9 mouse cellular contexts compared by ENCODE assay signal in the genomic region with DNA sequence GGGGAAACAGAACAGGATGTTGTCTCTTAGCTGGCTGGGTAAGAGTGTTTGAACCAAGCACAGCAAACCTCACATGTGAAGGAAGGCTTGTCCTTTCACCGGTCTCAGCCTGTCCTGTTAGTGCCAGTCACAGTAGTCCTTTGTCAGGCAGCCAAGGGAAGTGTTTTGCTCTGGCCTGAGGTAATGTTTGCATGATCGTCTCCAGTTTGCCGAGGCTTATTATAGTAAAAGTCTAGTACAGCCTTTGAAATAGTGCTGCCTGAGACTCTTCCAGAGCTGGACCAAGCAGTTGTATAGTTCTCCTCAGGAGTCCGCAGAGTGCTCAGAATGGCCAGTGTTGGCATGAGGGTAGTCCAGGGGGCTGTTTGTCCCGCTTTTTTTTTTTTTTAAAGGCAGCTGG. TPM values are rescaled to one million over a fixed set of nuclear protein-coding genes. Genes with fewer than 3 reads are reported as not detected.
DNase-seq lines count a peak whose midpoint lies in the region; ATAC-seq and TF ChIP-seq lines count a peak whose summit lies in the region.
"Had no signal": no experiment of that assay in that cellular context is flagged by ENCODE, and none has a peak within 500 bp of the region (broad histone marks: within the 10 kb centered on the region; RNA-seq: fewer than 3 reads in every experiment).

No protein-coding gene starts in this region.

- no peak overlapping the region for H3K4me2 ChIP-seq in lung, embryonic 14.5 days
- H3K4me2 ChIP-seq: embryonic facial prominence, embryonic 12.5 days had no signal

- no peaks in the 10 kb centered on the region for H3K79me2 ChIP-seq in MEL (ENCODE audit: control insufficient read depth, insufficient read depth, low read length, poor library complexity)

- no peak for TF ChIP-seq POLR2A in MEL (IDR thresholded peaks at IDR 0.05; ENCODE audit: control insufficient read depth in 1 of 2, insufficient read depth in 1 of 2, low read depth in 1 of 2, low read length in 2 of 2, poor library complexity in 1 of 2)
- TF ChIP-seq POLR2A in cortical plate, adult 2 months (IDR thresholded peaks at IDR 0.05; ENCODE audit: extremely low read depth, insufficient read depth, low read length) = no peak

- no peak overlapping the region for H3K27ac ChIP-seq in heart, embryonic 10.5 days
- H3K27ac ChIP-seq in MEL (ENCODE audit: control insufficient read depth, low read depth, low read length) = no peak overlapping the region
- peak overlapping the region; percentile 66 for H3K27ac ChIP-seq in cortical plate, adult 2 months (ENCODE audit: insufficient read depth, low read length)
- H3K27ac ChIP-seq in lung, embryonic 14.5 days (ENCODE audit: low read depth) = peak overlapping the region; percentile 67
- H3K27ac ChIP-seq: embryonic facial prominence, embryonic 12.5 days had no signal

- H3K9me3 ChIP-seq in heart, embryonic 10.5 days = no peaks in the 10 kb centered on the region
- no peaks in the 10 kb centered on the region for H3K9me3 ChIP-seq in MEL (replicated peaks; ENCODE audit: insufficient read depth, low read length)
- no peaks in the 10 kb centered on the region for H3K9me3 ChIP-seq in lung, embryonic 14.5 days (ENCODE audit: low read depth, low read length)
- H3K9me3 ChIP-seq: embryonic facial prominence, embryonic 12.5 days had no signal

- 74% methylated on average over 5 of the region's 5 CpGs for WGBS in heart, embryonic 10.5 days
- WGBS in lung, embryonic 14.5 days = 46% methylated on average over 5 of the region's 5 CpGs

- H3K4me1 ChIP-seq in heart, embryonic 10.5 days = peaks cover 9% of the 10 kb centered on the region; the same call in 1 of the 2 replicates
- H3K4me1 ChIP-seq in MEL (ENCODE audit: control insufficient read depth in 1 of 2, insufficient read depth in 2 of 2, low read length in 2 of 2) = peaks cover 9 to 17% of the 10 kb centered on the region in 2 experiments
- peaks cover 10% of the 10 kb centered on the region for H3K4me1 ChIP-seq in cortical plate, adult 2 months (ENCODE audit: control insufficient read depth, insufficient read depth, low read length)
- H3K4me1 ChIP-seq in lung, embryonic 14.5 days (ENCODE audit: insufficient read depth) = no peaks in the 10 kb centered on the region

- no peak for TF ChIP-seq RAD21 in MEL (IDR thresholded peaks at IDR 0.05; ENCODE audit: low read depth, low read length)

- no peak for TF ChIP-seq CTCF in MEL (IDR thresholded peaks at IDR 0.05 in 2 of 3, conservative IDR thresholded peaks at IDR 0.05 in 1 of 3; ENCODE audit: control insufficient read depth in 1 of 3, insufficient read depth in 1 of 3, low read depth in 2 of 3, low read length in 3 of 3, poor library complexity in 1 of 3, severe bottlenecking in 1 of 3)
- TF ChIP-seq CTCF in cortical plate, adult 2 months (IDR thresholded peaks at IDR 0.05; ENCODE audit: extremely low read depth, insufficient read depth, low read length) = no peak
- TF ChIP-seq CTCF in lung, embryonic 14.5 days (IDR thresholded peaks at IDR 0.05; ENCODE audit: low read depth) = no peak

- H3K27me3 ChIP-seq in heart, embryonic 10.5 days (ENCODE audit: insufficient read depth, poor library complexity, severe bottlenecking) = no peaks in the 10 kb centered on the region
- no peaks in the 10 kb centered on the region for H3K27me3 ChIP-seq in MEL (ENCODE audit: control insufficient read depth in 1 of 2, insufficient read depth in 2 of 2, low read length in 2 of 2)
- no peaks in the 10 kb centered on the region for H3K27me3 ChIP-seq in lung, embryonic 14.5 days (ENCODE audit: insufficient read depth, low read length)
- H3K27me3 ChIP-seq: embryonic facial prominence, embryonic 12.5 days had no signal

- peak; percentile 56; the same call in 1 of the 2 replicates for ATAC-seq in lung, embryonic 14.5 days (ENCODE audit: insufficient read depth)
- ATAC-seq in granulocyte monocyte progenitor cell, adult 5-6 weeks (replicated peaks; ENCODE audit: poor library complexity, severe bottlenecking) = no peak

- peak; percentile 98 for DNase-seq in heart, adult 11 months
- DNase-seq in heart, embryonic 10.5 days (ENCODE audit: low spot score) = no peak
- no peak for DNase-seq in MEL (ENCODE audit: low read depth, low spot score)
- DNase-seq in heart, postnatal 10 days = peak; percentile 80
- DNase-seq in lung, embryonic 14.5 days = peak; percentile 67
- no peak for DNase-seq in embryo, embryonic 10 days (ENCODE audit: low spot score)

- intact Hi-C loops in heart, postnatal 10 days (cut with DNase I) = no loop called here

- H3K36me3 ChIP-seq in heart, embryonic 10.5 days = peaks cover 14% of the 10 kb centered on the region
- peaks cover 17 to 26% of the 10 kb centered on the region in 2 experiments for H3K36me3 ChIP-seq in MEL (ENCODE audit: control insufficient read depth in 1 of 2, insufficient read depth in 2 of 2, low read length in 2 of 2)
- peaks cover 5% of the 10 kb centered on the region; the same call in 1 of the 2 replicates for H3K36me3 ChIP-seq in lung, embryonic 14.5 days (ENCODE audit: insufficient read depth)
- H3K36me3 ChIP-seq: embryonic facial prominence, embryonic 12.5 days had no signal

- H3K4me3 ChIP-seq in heart, embryonic 10.5 days = no peak overlapping the region
- H3K4me3 ChIP-seq in MEL (ENCODE audit: control insufficient read depth in 1 of 2, insufficient read depth in 1 of 2, low read depth in 2 of 2, low read length in 2 of 2) = no peak overlapping the region
- H3K4me3 ChIP-seq in cortical plate, adult 2 months (ENCODE audit: insufficient read depth, low read length) = no peak overlapping the region
- H3K4me3 ChIP-seq in lung, embryonic 14.5 days (ENCODE audit: low read depth, low read length) = no peak overlapping the region
- H3K4me3 ChIP-seq: embryonic facial prominence, embryonic 12.5 days had no signal

- no peak overlapping the region for H3K9ac ChIP-seq in MEL (ENCODE audit: control insufficient read depth, low read depth, low read length, poor library complexity, severe bottlenecking)
- H3K9ac ChIP-seq in lung, embryonic 14.5 days = no peak overlapping the region; the same call in none of the 2 replicates
- H3K9ac ChIP-seq: embryonic facial prominence, embryonic 12.5 days had no signal

- no peak for TF ChIP-seq EP300 in MEL (IDR thresholded peaks at IDR 0.05; ENCODE audit: low read depth in 1 of 2, low read length in 2 of 2)

TF ChIP-seq in MEL, 35 proteins besides CTCF, POLR2A, EP300 and RAD21:
- no peak for TF ChIP-seq GABPA (IDR thresholded peaks at IDR 0.05; ENCODE audit: low read depth, low read length)
- TF ChIP-seq ZKSCAN1 (IDR thresholded peaks at IDR 0.05; ENCODE audit: low read depth, low read length) = 0 out of 2 replicates have a peak, but pooled peaks have one; percentile 49

RNA-seq across cellular contexts. Expression of a gene that starts 13.9 kb away (rescaled TPM):
- 7.8 and 8.1 TPM in 2 replicates for polyA plus RNA-seq in heart, embryonic 10.5 days (2016; fragmentation: Nextera tagmentation; extraction: Ambion mirVana)
- 26.4 and 32.8 TPM in 2 replicates for total RNA-seq in MEL (2012; rRNA removed)
- polyA plus RNA-seq in MEL (2012; ENCODE audit: insufficient read depth in 1 of 2, insufficient read length in 2 of 2, low read depth in 1 of 2, low replicate concordance in 2 of 2, missing spikeins in 1 of 2) = 10 to 100 TPM; 30.2 to 78.6 TPM
- polyA plus RNA-seq in cortical plate, adult 2 months (2012; rRNA removed) = 18.4 and 19.2 TPM in 2 replicates
- total RNA-seq in heart, postnatal 10 days (2021) = 10 to 100 TPM; 16.9 to 17.6 TPM
- polyA plus RNA-seq in lung, embryonic 14.5 days (2014; fragmentation: Nextera tagmentation; extraction: Ambion mirVana) = 10.9 and 11.6 TPM in 2 replicates
- total RNA-seq in granulocyte monocyte progenitor cell, adult 5-6 weeks (2014; fragmentation: Nextera tagmentation) = 25.3 and 27.9 TPM in 2 replicates
- 32.6 and 40.6 TPM in 2 replicates for total RNA-seq in granulocyte monocyte progenitor cell, adult 5-6 weeks (2017)

RNA-seq across cellular contexts. Expression of a gene that starts 59.6 kb away (rescaled TPM):
- 4.6 and 6.5 TPM in 2 replicates for polyA plus RNA-seq in heart, embryonic 10.5 days (2016; fragmentation: Nextera tagmentation; extraction: Ambion mirVana)
- total RNA-seq in MEL (2012; rRNA removed) = 2.2 and 3.1 TPM in 2 replicates
- polyA plus RNA-seq in MEL (2012; ENCODE audit: insufficient read depth in 1 of 2, insufficient read length in 2 of 2, low read depth in 1 of 2, low replicate concordance in 2 of 2, missing spikeins in 1 of 2) = 1 to 10 TPM in 1 of 2 experiments, not detected in 1; 9.9 TPM
- 0.53 and 0.54 TPM in 2 replicates for polyA plus RNA-seq in cortical plate, adult 2 months (2012; rRNA removed)
- under 1 TPM in 1 of 2 experiments, not detected in 1; 0.38 TPM for total RNA-seq in heart, postnatal 10 days (2021)
- 1.8 and 2.6 TPM in 2 replicates for polyA plus RNA-seq in lung, embryonic 14.5 days (2014; fragmentation: Nextera tagmentation; extraction: Ambion mirVana)
- 5.6 TPM in 1 of 2 replicates, not detected in the other for total RNA-seq in granulocyte monocyte progenitor cell, adult 5-6 weeks (2014; fragmentation: Nextera tagmentation)
- 0.47 and 3.8 TPM in 2 replicates for total RNA-seq in granulocyte monocyte progenitor cell, adult 5-6 weeks (2017)

Comparison
In these comparisons a context has a peak if more than half of its experiments do, and no peak if none do; other contexts are left out.
1. DNase-seq: peak in heart, adult 11 months (single experiment), heart, postnatal 10 days (2 of 2) and lung, embryonic 14.5 days (single experiment); none in heart, embryonic 10.5 days (single experiment), MEL (single experiment) and embryo, embryonic 10 days (single experiment).
2. H3K27ac ChIP-seq: peak in cortical plate, adult 2 months (single experiment) and lung, embryonic 14.5 days (single experiment); none in heart, embryonic 10.5 days (single experiment) and MEL (single experiment).